Mouse (Mus musculus): Measurements from ENCODE around the gene Vapb. TPM values are rescaled to one million over a fixed set of nuclear protein-coding genes. Genes with fewer than 3 reads are reported as not detected.

Vapb gene
- polyA plus RNA-seq, 1 experiment from 2014 or later: 14.8 TPM

DNA sequence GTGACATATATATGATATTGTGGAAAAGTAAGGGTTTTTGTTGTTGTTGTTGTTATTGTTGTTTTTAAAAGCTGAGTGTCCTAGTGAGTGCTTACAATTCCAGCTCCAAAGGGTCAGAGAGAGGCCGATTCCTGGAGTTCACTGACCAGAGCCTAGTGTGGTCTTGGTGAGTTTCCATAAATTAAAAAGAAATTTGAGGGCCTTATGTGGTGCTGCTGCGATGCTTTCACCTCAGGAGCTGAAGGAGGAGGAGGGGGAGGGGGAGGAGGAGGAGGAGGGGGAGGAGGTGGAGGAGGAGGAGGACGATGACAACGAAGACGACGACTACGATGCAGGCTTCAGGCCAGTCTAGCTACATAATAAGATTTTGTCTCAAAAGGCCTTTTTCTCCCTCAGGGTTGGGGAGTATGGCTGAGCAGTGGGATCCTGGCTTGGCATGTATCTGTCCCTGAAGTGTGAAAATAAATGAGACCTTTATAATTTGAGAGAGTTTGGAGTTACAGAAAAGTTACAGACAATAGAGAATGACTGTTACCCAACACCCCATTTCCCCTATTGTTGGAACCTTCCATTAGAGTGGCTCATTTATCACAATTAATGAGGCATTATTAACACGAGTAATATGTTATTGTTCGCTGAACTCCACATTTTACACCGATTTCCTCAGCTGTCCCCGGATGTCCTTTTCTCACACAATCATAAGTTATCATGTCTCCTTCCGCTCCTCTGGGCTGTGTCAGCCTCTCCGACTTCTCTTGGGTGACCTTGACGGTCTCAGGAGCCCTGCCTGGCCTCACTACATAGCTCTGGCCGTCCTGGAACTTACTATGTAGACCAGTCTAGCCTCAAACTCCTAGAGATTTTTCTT is 12.1 kb upstream of the Vapb start:
- H3K9ac ChIP-seq (replicated peaks; ENCODE audit: low read length): no peak overlapping the region
- no peaks in the 10 kb centered on the region for H3K27me3 ChIP-seq (ENCODE audit: control insufficient read depth, insufficient read depth, low read length)
- DNase-seq: no peak
- ATAC-seq (ENCODE audit: low FRiP score, low TSS enrichment): no peak
- H3K4me2 ChIP-seq (ENCODE audit: low read length): no peak overlapping the region
- H3K9me3 ChIP-seq (ENCODE audit: control insufficient read depth, low read length): no peaks in the 10 kb centered on the region
- 76% methylated on average over 15 of the region's 15 CpGs for WGBS
- 0 out of 2 replicates have a peak, but pooled peaks cover 2% of the 10 kb centered on the region for H3K4me1 ChIP-seq (ENCODE audit: control insufficient read depth, insufficient read depth, low read length)
- no peak overlapping the region for H3K4me3 ChIP-seq (replicated peaks; ENCODE audit: low read depth, low read length)
- no peak overlapping the region for H3K27ac ChIP-seq (replicated peaks; ENCODE audit: low read depth, low read length)
- H3K36me3 ChIP-seq (ENCODE audit: control insufficient read depth, insufficient read depth, low read length): no peaks in the 10 kb centered on the region

DNA sequence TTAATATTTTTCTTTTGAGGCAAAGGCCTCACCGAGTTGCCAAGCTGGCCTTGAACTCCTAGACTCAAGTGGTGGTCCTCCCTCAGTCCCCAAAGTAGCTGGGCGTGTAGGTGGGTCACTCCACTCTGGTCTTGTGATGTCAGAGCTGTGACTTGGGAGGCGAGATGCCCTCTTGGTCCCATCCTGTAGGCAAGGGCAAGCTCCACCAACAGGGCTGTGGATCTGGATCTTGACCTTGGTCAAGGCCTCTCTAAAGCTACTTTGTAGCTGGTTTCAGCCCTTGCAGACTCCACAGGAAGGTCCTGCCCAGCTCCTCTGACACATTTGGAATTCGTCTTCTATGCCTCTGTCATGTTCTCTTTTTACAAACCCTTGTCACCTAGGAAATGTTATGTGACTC is 11.5 kb upstream of the Vapb start:
- Histone ChIP-seq H3K9ac (replicated peaks; ENCODE audit: low read length) (no peak overlapping the region), H3K4me3 (replicated peaks; ENCODE audit: low read depth, low read length) (no peak overlapping the region), H3K36me3 (ENCODE audit: control insufficient read depth, insufficient read depth, low read length) (no peaks in the 10 kb centered on the region), H3K9me3 (ENCODE audit: control insufficient read depth, low read length) (no peaks in the 10 kb centered on the region), H3K27me3 (ENCODE audit: control insufficient read depth, insufficient read depth, low read length) (no peaks in the 10 kb centered on the region), H3K4me2 (ENCODE audit: low read length) (no peak overlapping the region), H3K4me1 (ENCODE audit: control insufficient read depth, insufficient read depth, low read length) (0 out of 2 replicates have a peak, but pooled peaks cover 7% of the 10 kb centered on the region), H3K27ac (replicated peaks; ENCODE audit: low read depth, low read length) (no peak overlapping the region)
- DNase-seq: no peak
- no peak for ATAC-seq (ENCODE audit: low FRiP score, low TSS enrichment)
- WGBS: 88% methylated on average over 4 of the region's 4 CpGs

- H3K27me3 ChIP-seq (ENCODE audit: control insufficient read depth, insufficient read depth, low read length): no peaks in the 10 kb centered on the region
- 3% methylated on average over 9 of the region's 9 CpGs for WGBS
- H3K4me2 ChIP-seq (ENCODE audit: low read length): peak overlapping the region; percentile 6; the same call in 1 of the 2 replicates
- H3K36me3 ChIP-seq (ENCODE audit: control insufficient read depth, insufficient read depth, low read length): no peaks in the 10 kb centered on the region
- DNase-seq (peak; percentile 68), ATAC-seq (ENCODE audit: low FRiP score, low TSS enrichment) (peak; percentile 74)
- 0 out of 2 replicates have a peak, but pooled peaks cover 9% of the 10 kb centered on the region for H3K4me1 ChIP-seq (ENCODE audit: control insufficient read depth, insufficient read depth, low read length)
- H3K27ac ChIP-seq (replicated peaks; ENCODE audit: low read depth, low read length): peak overlapping the region; percentile 45
- no peak overlapping the region for H3K9ac ChIP-seq (replicated peaks; ENCODE audit: low read length)
- no peak overlapping the region for H3K4me3 ChIP-seq (replicated peaks; ENCODE audit: low read depth, low read length)
- H3K9me3 ChIP-seq (ENCODE audit: control insufficient read depth, low read length): no peaks in the 10 kb centered on the region
These were observed 6.8 kb upstream of the Vapb start for GRCm38 (mm10) chr2:173730444-173730966.

DNA sequence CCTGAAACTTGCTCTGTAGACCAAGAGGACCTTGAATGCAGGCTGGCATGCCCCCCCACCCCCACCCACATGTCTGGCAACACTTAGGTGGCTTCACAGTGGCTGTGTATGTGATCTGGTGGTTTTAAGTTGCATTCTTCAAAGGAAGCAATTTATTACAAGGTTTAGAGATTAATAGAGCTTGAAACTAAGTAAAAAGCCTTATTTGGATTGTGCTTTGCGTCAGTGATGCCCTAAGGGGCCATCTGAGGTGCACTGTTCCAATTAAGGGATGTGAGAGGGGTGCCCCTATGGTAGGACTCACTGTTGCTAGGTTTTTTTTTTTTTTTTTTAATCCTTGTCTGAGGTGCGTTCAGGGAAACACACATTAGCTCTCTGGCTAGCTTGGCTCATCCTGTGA is 2.9 kb upstream of the Vapb start:
- WGBS: 61% methylated on average over 2 of the region's 2 CpGs
- ATAC-seq (ENCODE audit: low FRiP score, low TSS enrichment): no peak

GRCm38 (mm10) chr2:173738232-173738631 is 921 bp downstream of the Vapb start:
- ATAC-seq (ENCODE audit: low FRiP score, low TSS enrichment) (no peak), DNase-seq (no peak)
- 87% methylated on average over 9 of the region's 9 CpGs for WGBS
- H3K4me2 ChIP-seq (ENCODE audit: low read length): peak overlapping the region; percentile 66
- H3K9ac ChIP-seq (replicated peaks; ENCODE audit: low read length): peak overlapping the region; percentile 74
- H3K4me1 ChIP-seq (ENCODE audit: control insufficient read depth, insufficient read depth, low read length): peaks cover 9% of the 10 kb centered on the region
- no peak overlapping the region for H3K27ac ChIP-seq (replicated peaks; ENCODE audit: low read depth, low read length)
- no peaks in the 10 kb centered on the region for H3K27me3 ChIP-seq (ENCODE audit: control insufficient read depth, insufficient read depth, low read length)
- peak overlapping the region; percentile 78 for H3K4me3 ChIP-seq (replicated peaks; ENCODE audit: low read depth, low read length)
- no peaks in the 10 kb centered on the region for H3K36me3 ChIP-seq (ENCODE audit: control insufficient read depth, insufficient read depth, low read length)
- no peaks in the 10 kb centered on the region for H3K9me3 ChIP-seq (ENCODE audit: control insufficient read depth, low read length)

More for the DNA sequence above, 2.9 kb upstream of the Vapb start:
- H3K9me3 ChIP-seq (ENCODE audit: control insufficient read depth, low read length): no peaks in the 10 kb centered on the region
- H3K4me3 ChIP-seq (replicated peaks; ENCODE audit: low read depth, low read length): no peak overlapping the region
- no peaks in the 10 kb centered on the region for H3K27me3 ChIP-seq (ENCODE audit: control insufficient read depth, insufficient read depth, low read length)
- no peak overlapping the region for H3K4me2 ChIP-seq (ENCODE audit: low read length)
- H3K27ac ChIP-seq (replicated peaks; ENCODE audit: low read depth, low read length): no peak overlapping the region
- H3K36me3 ChIP-seq (ENCODE audit: control insufficient read depth, insufficient read depth, low read length): no peaks in the 10 kb centered on the region
- no peak for DNase-seq
- H3K4me1 ChIP-seq (ENCODE audit: control insufficient read depth, insufficient read depth, low read length): peaks cover 19% of the 10 kb centered on the region
- no peak overlapping the region for H3K9ac ChIP-seq (replicated peaks; ENCODE audit: low read length)

DNA sequence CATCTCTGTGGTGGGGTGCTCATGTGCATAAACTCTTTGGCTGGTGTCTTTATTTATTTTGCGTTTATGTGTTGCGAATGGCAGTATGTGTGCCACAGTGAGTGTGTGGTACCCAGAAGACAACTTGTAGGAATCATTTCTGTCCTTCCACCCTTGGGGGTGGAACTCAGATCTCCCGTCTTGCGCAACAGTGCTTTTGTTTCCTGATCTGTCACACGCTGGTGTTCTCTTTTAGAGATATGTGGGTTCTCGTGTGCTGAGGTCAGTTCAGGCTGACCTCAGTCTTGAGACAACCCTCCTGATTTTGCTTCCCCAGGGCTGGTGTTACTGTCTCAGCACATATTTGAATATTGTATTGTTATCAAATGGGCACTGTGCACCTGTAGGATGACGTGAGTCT is 1.8 kb downstream of the Vapb start:
- Histone ChIP-seq H3K4me3 (replicated peaks; ENCODE audit: low read depth, low read length) (no peak overlapping the region), H3K27me3 (ENCODE audit: control insufficient read depth, insufficient read depth, low read length) (no peaks in the 10 kb centered on the region), H3K4me2 (ENCODE audit: low read length) (no peak overlapping the region), H3K9me3 (ENCODE audit: control insufficient read depth, low read length) (no peaks in the 10 kb centered on the region), H3K4me1 (ENCODE audit: control insufficient read depth, insufficient read depth, low read length) (peaks cover 9% of the 10 kb centered on the region), H3K9ac (replicated peaks; ENCODE audit: low read length) (no peak overlapping the region), H3K27ac (replicated peaks; ENCODE audit: low read depth, low read length) (no peak overlapping the region), H3K36me3 (ENCODE audit: control insufficient read depth, insufficient read depth, low read length) (no peaks in the 10 kb centered on the region)
- WGBS: 94% methylated on average over 7 of the region's 7 CpGs
- DNase-seq (no peak), ATAC-seq (ENCODE audit: low FRiP score, low TSS enrichment) (no peak)

DNA sequence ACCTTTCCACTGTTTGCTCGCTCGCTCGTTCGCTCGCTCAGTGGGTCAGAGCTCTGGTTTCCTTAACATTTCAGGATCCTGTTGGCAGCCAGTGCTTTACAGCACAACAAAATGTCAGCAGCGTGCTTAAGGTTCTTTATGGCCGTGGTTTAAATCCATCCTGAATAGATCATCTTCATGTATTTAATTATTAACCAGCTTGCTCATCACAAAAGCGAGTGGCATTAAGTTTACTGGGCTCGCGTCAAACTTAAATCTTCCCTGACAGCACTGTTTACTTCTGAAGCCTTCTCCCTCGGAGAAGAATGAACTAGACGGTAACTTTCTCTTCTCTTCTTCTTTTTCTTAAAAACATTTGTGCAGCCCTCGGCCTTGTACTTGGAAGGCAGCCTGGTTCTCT is 4.8 kb downstream of the Vapb start:
- 82% methylated on average over 13 of the region's 13 CpGs for whole genome bisulfite sequencing
- Histone ChIP-seq H3K9me3 (ENCODE audit: control insufficient read depth, low read length) (0 out of 2 replicates have a peak, but pooled peaks cover 2% of the 10 kb centered on the region), H3K9ac (replicated peaks; ENCODE audit: low read length) (no peak overlapping the region), H3K4me3 (replicated peaks; ENCODE audit: low read depth, low read length) (no peak overlapping the region), H3K27ac (replicated peaks; ENCODE audit: low read depth, low read length) (no peak overlapping the region), H3K27me3 (ENCODE audit: control insufficient read depth, insufficient read depth, low read length) (no peaks in the 10 kb centered on the region), H3K4me2 (ENCODE audit: low read length) (no peak overlapping the region), H3K4me1 (ENCODE audit: control insufficient read depth, insufficient read depth, low read length) (peaks cover 9% of the 10 kb centered on the region), H3K36me3 (ENCODE audit: control insufficient read depth, insufficient read depth, low read length) (0 out of 2 replicates have a peak, but pooled peaks cover 2% of the 10 kb centered on the region)
- DNase-seq (no peak), ATAC-seq (ENCODE audit: low FRiP score, low TSS enrichment) (no peak)

GRCm38 (mm10) chr2:173742744-173743143 is 5.4 kb downstream of the Vapb start:
- Histone ChIP-seq H3K4me1 (ENCODE audit: control insufficient read depth, insufficient read depth, low read length) (peaks cover 9% of the 10 kb centered on the region), H3K9ac (replicated peaks; ENCODE audit: low read length) (no peak overlapping the region), H3K27ac (replicated peaks; ENCODE audit: low read depth, low read length) (no peak overlapping the region), H3K9me3 (ENCODE audit: control insufficient read depth, low read length) (0 out of 2 replicates have a peak, but pooled peaks cover 3% of the 10 kb centered on the region), H3K27me3 (ENCODE audit: control insufficient read depth, insufficient read depth, low read length) (no peaks in the 10 kb centered on the region), H3K4me2 (ENCODE audit: low read length) (no peak overlapping the region), H3K4me3 (replicated peaks; ENCODE audit: low read depth, low read length) (no peak overlapping the region), H3K36me3 (ENCODE audit: control insufficient read depth, insufficient read depth, low read length) (0 out of 2 replicates have a peak, but pooled peaks cover 2% of the 10 kb centered on the region)
- DNase-seq: no peak
- WGBS: 91% methylated on average over 9 of the region's 9 CpGs
- no peak for ATAC-seq (ENCODE audit: low FRiP score, low TSS enrichment)

Data from midbrain, embryonic 14.5 days (tissue).